Comparison of ENCODE assay signal across 10 mouse cellular contexts in the genomic region with DNA sequence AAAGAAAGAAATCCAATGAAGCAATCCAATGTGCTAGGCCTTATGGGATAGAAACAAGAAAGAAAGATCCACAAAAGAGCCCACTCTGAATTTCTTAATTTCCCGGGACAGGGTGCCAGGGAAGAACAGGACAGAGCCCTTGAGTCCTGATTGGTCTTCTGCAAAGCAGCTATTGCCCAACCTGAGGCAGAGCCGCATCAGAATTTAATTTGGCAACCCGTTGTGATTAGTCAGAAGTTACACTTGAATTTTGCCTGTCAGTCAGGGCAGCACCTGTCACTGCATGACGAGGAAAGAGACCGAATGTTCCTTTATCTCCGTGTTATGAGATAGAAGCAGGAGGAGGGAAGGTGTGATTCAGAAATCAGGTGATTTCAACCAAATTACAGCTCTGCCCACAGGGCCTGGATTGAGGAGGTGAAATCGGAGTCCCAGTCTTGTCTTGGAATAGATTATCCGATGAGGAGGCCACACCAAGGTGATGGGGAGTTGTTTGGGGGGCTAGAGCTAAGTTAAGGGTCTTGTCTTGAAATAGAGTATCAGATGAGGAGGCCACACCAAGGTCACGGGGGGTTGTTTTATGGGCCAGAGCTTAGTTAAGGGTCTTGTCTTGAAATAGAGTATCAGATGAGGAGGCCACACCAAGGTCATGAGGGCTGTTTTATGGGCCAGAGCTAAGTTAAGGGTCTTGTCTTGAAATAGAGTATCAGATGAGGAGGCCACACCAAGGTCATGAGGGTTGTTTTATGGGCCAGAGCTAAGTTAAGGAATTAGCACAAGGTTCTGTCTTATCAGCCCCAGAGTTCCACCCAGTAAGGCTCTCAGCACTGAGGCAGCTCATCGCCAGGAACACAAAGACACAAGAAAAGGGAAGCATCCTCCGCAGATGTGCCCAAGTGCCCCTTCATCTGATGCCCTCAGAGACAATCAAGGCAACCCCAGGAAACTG. TPM values are rescaled to one million over a fixed set of nuclear protein-coding genes. Genes with fewer than 3 reads are reported as not detected.
DNase-seq lines count a peak whose midpoint lies in the region; ATAC-seq lines count a peak whose summit lies in the region.
"Had no signal": no experiment of that assay in that cellular context is flagged by ENCODE, and none has a peak within 500 bp of the region (broad histone marks: within the 10 kb centered on the region; RNA-seq: fewer than 3 reads in every experiment).

A gene (plus strand): TSS at position 271 of the 949 bp plus-strand sequence.

- no peak within 1 kb of the TSS for H3K4me3 ChIP-seq in kidney, embryonic 15.5 days (replicated peaks)
- no peak within 1 kb of the TSS for H3K4me3 ChIP-seq in forebrain, embryonic 14.5 days (ENCODE audit: low read depth, low read length)
- H3K4me3 ChIP-seq: megakaryocyte, embryonic 14.5 days had no signal

- H3K27ac ChIP-seq in kidney, embryonic 15.5 days, result no peak within 1 kb of the TSS
- no peak within 1 kb of the TSS for H3K27ac ChIP-seq in forebrain, embryonic 14.5 days (ENCODE audit: low read depth, low read length)

- peak; percentile 43; the same call in 1 of the 2 replicates for ATAC-seq in kidney, embryonic 15.5 days (replicated peaks; ENCODE audit: low FRiP score)
- no peak for ATAC-seq in forebrain, embryonic 14.5 days
- no peak for ATAC-seq in activated CD4-positive, CD25-positive, alpha-beta regulatory T cell, adult 4 months

- no peaks in the 10 kb centered on the region for H3K9me3 ChIP-seq in kidney, embryonic 15.5 days (replicated peaks)
- H3K9me3 ChIP-seq in forebrain, embryonic 14.5 days (replicated peaks; ENCODE audit: control insufficient read depth, low read length), result no peaks in the 10 kb centered on the region
- H3K9me3 ChIP-seq: megakaryocyte, embryonic 14.5 days had no signal

- H3K9ac ChIP-seq in kidney, embryonic 15.5 days, result no peak within 1 kb of the TSS
- H3K9ac ChIP-seq in forebrain, embryonic 14.5 days (ENCODE audit: low read length), result no peak within 1 kb of the TSS

- H3K4me1 ChIP-seq in kidney, embryonic 15.5 days, result peaks cover 6% of the 10 kb centered on the region; the same call in 1 of the 2 replicates
- no peaks in the 10 kb centered on the region for H3K4me1 ChIP-seq in forebrain, embryonic 14.5 days (ENCODE audit: control insufficient read depth, insufficient read depth, low read length)
- H3K4me1 ChIP-seq: megakaryocyte, embryonic 14.5 days had no signal

- no peaks in the 10 kb centered on the region for H3K27me3 ChIP-seq in kidney, embryonic 15.5 days
- H3K27me3 ChIP-seq in forebrain, embryonic 14.5 days (replicated peaks; ENCODE audit: control insufficient read depth, insufficient read depth, low read length), result no peaks in the 10 kb centered on the region
- H3K27me3 ChIP-seq: megakaryocyte, embryonic 14.5 days had no signal

- WGBS in kidney, embryonic 15.5 days, result 54% methylated on average over 11 of the region's 11 CpGs
- 93% methylated on average over 11 of the region's 11 CpGs for WGBS in forebrain, embryonic 14.5 days

- no peak for DNase-seq in kidney, adult 11 months
- DNase-seq in adrenal gland, adult 2 months, result peak; percentile 76
- no peak for DNase-seq in gastrocnemius, adult 18-20 months (ENCODE audit: low spot score)
- DNase-seq in heart, postnatal 4 days, result no peak
- DNase-seq in forebrain, embryonic 14.5 days (ENCODE audit: low spot score), result no peak
- DNase-seq in layer of hippocampus, postnatal 14 days (ENCODE audit: low spot score in 2 of 2), result no peak

- no peaks in the 10 kb centered on the region for H3K36me3 ChIP-seq in kidney, embryonic 15.5 days
- no peaks in the 10 kb centered on the region for H3K36me3 ChIP-seq in forebrain, embryonic 14.5 days (ENCODE audit: control insufficient read depth, insufficient read depth, low read length)

- H3K4me2 ChIP-seq in kidney, embryonic 15.5 days, result no peak within 1 kb of the TSS
- H3K4me2 ChIP-seq in forebrain, embryonic 14.5 days (ENCODE audit: low read length), result no peak within 1 kb of the TSS

RNA-seq across cellular contexts. Expression of the gene that starts here (rescaled TPM):
- 43.5 and 86.9 TPM in 2 replicates for polyA plus RNA-seq in kidney, embryonic 15.5 days (2015; fragmentation: Nextera tagmentation; extraction: Ambion mirVana)
- 1,000 to 10,000 TPM; 1,828 to 8,328 TPM for total RNA-seq in adrenal gland, adult 2 months (2021)
- 1,650 and 3,116 TPM in 2 replicates for polyA plus RNA-seq in adrenal gland, adult 2 months (2012; rRNA removed)
- 10 to 100 TPM; 18.0 to 28.7 TPM for total RNA-seq in gastrocnemius, adult 18-20 months (2021)
- 10 to 100 TPM; 13.3 to 13.5 TPM for total RNA-seq in heart, postnatal 4 days (2021)
- polyA plus RNA-seq in forebrain, embryonic 14.5 days (2014; fragmentation: Nextera tagmentation; extraction: Ambion mirVana), result 0.47 and 0.57 TPM in 2 replicates
- 1 to 10 TPM; 1.1 to 1.7 TPM for polyA plus RNA-seq in activated CD4-positive, CD25-positive, alpha-beta regulatory T cell, adult 4 months (2017; shearing (Covaris generic))
- 1 to 10 TPM; 1.0 to 1.7 TPM for total RNA-seq in layer of hippocampus, postnatal 14 days (2021)
- total RNA-seq: hematopoietic stem cell, adult 5-6 weeks had no signal

Comparison
In these comparisons a context has a peak if more than half of its experiments do, and no peak if none do; other contexts are left out.
1. RNA of the gene that starts here (total RNA-seq): 1,828 to 8,328 TPM in adrenal gland, adult 2 months; 18.0 to 28.7 TPM in gastrocnemius, adult 18-20 months, 13.3 to 13.5 TPM in heart, postnatal 4 days and 1.0 to 1.7 TPM in layer of hippocampus, postnatal 14 days; every median in the first group is over 10 times any median in the second.
2. RNA of the gene that starts here (polyA plus RNA-seq): 1,650 to 3,116 TPM in adrenal gland, adult 2 months; 43.5 to 86.9 TPM in kidney, embryonic 15.5 days, 1.1 to 1.7 TPM in activated CD4-positive, CD25-positive, alpha-beta regulatory T cell, adult 4 months and 0.47 to 0.57 TPM in forebrain, embryonic 14.5 days; every median in the first group is over 10 times any median in the second.